Mouse (Mus musculus) brain, embryonic 14.5 days (tissue): Measurements from ENCODE around the gene Cyp4a10. TPM values are rescaled to one million over a fixed set of nuclear protein-coding genes. Genes with fewer than 3 reads are reported as not detected.
"Not testable (repeated sequence)": the region's sequence is repeated elsewhere in the genome, so short reads cannot be mapped to it uniquely, and the experiment has no call there.

ENCODE experiments used
- DNase-seq: peaks from one replicate; pipeline ENCODE4 v3.0.0-alpha.2; 2011; ENCODE audit warnings: low read depth
- CTCF ChIP-seq: fragments of 200-500 bp; IDR thresholded peaks from 2 replicates; pipeline ENCODE4 v1.5.1; 2012; ENCODE audit warnings: inconsistent platforms, mild to moderate bottlenecking, moderate library complexity, borderline replicate concordance; ENCODE audit not compliant: insufficient read depth, insufficient read length; ENCODE audit errors: extremely low read depth
- POLR2A ChIP-seq: fragments of 200-500 bp; IDR thresholded peaks from 2 replicates; pipeline ENCODE4 v1.6.1; 2012; ENCODE audit warnings: mild to moderate bottlenecking, inconsistent platforms, borderline replicate concordance; ENCODE audit not compliant: poor library complexity, insufficient read depth, insufficient read length, severe bottlenecking; ENCODE audit errors: extremely low read depth
- polyA plus RNA-seq: library from polyadenylated mRNA; depleted of rRNA; stranded (reverse); fragments of >200 nt; gene quantifications from 2 replicates; pipeline ENCODE4 v1.2.3, GENCODE M21; 2012; rRNA removed

Cyp4a10 gene
- polyA plus RNA-seq, 1 experiment: not detected

GRCm38 (mm10) chr4:115557861-115558561, 39.9 kb downstream of the Cyp4a10 start:
- DNase-seq: no peak
- TF ChIP-seq CTCF: no peak
- no peak for TF ChIP-seq POLR2A

- DNase-seq: not testable (repeated sequence)
Measured at GRCm38 (mm10) chr4:115561236-115561635, 43.2 kb downstream of the Cyp4a10 start.

- DNase-seq: no peak
- no peak for TF ChIP-seq POLR2A
- TF ChIP-seq CTCF: no peak
Measured at GRCm38 (mm10) chr4:115563401-115563800, 45.3 kb downstream of the Cyp4a10 start, which contains the start of gene Cyp4a31. Gene Cyp4a31, plus strand, starts transcription at chr4:115563649.

GRCm38 (mm10) chr4:115564469-115565225, 46.6 kb downstream of the Cyp4a10 start:
- not testable (repeated sequence) for DNase-seq

GRCm38 (mm10) chr4:115575255-115575654, 57.2 kb downstream of the Cyp4a10 start:
- TF ChIP-seq POLR2A (no peak), CTCF (no peak)
- DNase-seq: no peak

GRCm38 (mm10) chr4:115575776-115576175, 57.7 kb downstream of the Cyp4a10 start:
- DNase-seq: no peak
- TF ChIP-seq CTCF (no peak), POLR2A (no peak)

GRCm38 (mm10) chr4:115583036-115583435, 65.0 kb downstream of the Cyp4a10 start:
- TF ChIP-seq CTCF: no peak
- TF ChIP-seq POLR2A: no peak
- DNase-seq: no peak

Other genes with a start within 250 kb of the Cyp4a10 start
- not detected in 2 replicates for gene Cyp4a12a, start 219.2 kb upstream of the Cyp4a10 start, polyA plus RNA-seq
- not detected in 2 replicates for gene Cyp4a12b, start 106.6 kb upstream of the Cyp4a10 start, polyA plus RNA-seq
- gene Cyp4a30b, start 65.7 kb upstream of the Cyp4a10 start, polyA plus RNA-seq: not detected in 2 replicates
- not detected in 2 replicates for gene Cyp4a14, start 22.1 kb upstream of the Cyp4a10 start, polyA plus RNA-seq
- gene Cyp4a31, start 45.4 kb downstream of the Cyp4a10 start, polyA plus RNA-seq: not detected in 2 replicates
- gene Cyp4a32, start 82.7 kb downstream of the Cyp4a10 start, polyA plus RNA-seq: not detected in 2 replicates
- 0.72 and 0.89 TPM in 2 replicates for gene Cyp4b1, start 129.5 kb downstream of the Cyp4a10 start, polyA plus RNA-seq
- gene Efcab14, start 219.5 kb downstream of the Cyp4a10 start, polyA plus RNA-seq: 17.3 and 18.1 TPM in 2 replicates